22 mouse cellular contexts compared by ENCODE assay signal in genomic region chr6:59039719-59040118, GRCm38 (mm10). TPM values are rescaled to one million over a fixed set of nuclear protein-coding genes. Genes with fewer than 3 reads are reported as not detected.
A peak's percentile ranks its signal among the peaks of the same experiment; 100 is the strongest.
DNase-seq lines count a peak whose midpoint lies in the region; ATAC-seq and TF ChIP-seq lines count a peak whose summit lies in the region.
"Had no signal": no experiment of that assay in that cellular context is flagged by ENCODE, and none has a peak within 500 bp of the region (broad histone marks: within the 10 kb centered on the region; RNA-seq: fewer than 3 reads in every experiment).

No protein-coding gene starts in this region.

- no peak overlapping the region for H3K9ac ChIP-seq in heart, embryonic 12.5 days
- H3K9ac ChIP-seq: forebrain, embryonic 12.5 days; kidney, embryonic 15.5 days; liver, embryonic 15.5 days; midbrain, embryonic 13.5 days; neural tube, embryonic 13.5 days had no signal

- TF ChIP-seq POLR2A in lung, adult 2 months (IDR thresholded peaks at IDR 0.05; ENCODE audit: borderline replicate concordance, extremely low read depth, low read depth, low read length) = no peak
- no peak for TF ChIP-seq POLR2A in brain, embryonic 14.5 days (IDR thresholded peaks at IDR 0.05; ENCODE audit: borderline replicate concordance, extremely low read depth, insufficient read depth, insufficient read length, poor library complexity, severe bottlenecking)

- no peaks in the 10 kb centered on the region for H3K36me3 ChIP-seq in heart, embryonic 12.5 days
- H3K36me3 ChIP-seq: forebrain, embryonic 12.5 days; hindbrain, embryonic 10.5 days; kidney, embryonic 15.5 days; liver, embryonic 15.5 days; midbrain, embryonic 13.5 days; neural tube, embryonic 13.5 days had no signal

- no peaks in the 10 kb centered on the region for H3K4me1 ChIP-seq in heart, embryonic 12.5 days (replicated peaks)
- H3K4me1 ChIP-seq in lung, adult 2 months (ENCODE audit: control insufficient read depth, insufficient read depth, low read length) = peaks cover 3% of the 10 kb centered on the region; the same call in 1 of the 2 replicates
- H3K4me1 ChIP-seq: forebrain, embryonic 12.5 days; hindbrain, embryonic 10.5 days; kidney, embryonic 15.5 days; liver, embryonic 15.5 days; megakaryocyte, embryonic 14.5 days; midbrain, embryonic 13.5 days; neural tube, embryonic 13.5 days had no signal

- no peaks in the 10 kb centered on the region for H3K27me3 ChIP-seq in heart, embryonic 12.5 days (replicated peaks)
- H3K27me3 ChIP-seq: forebrain, embryonic 12.5 days; kidney, embryonic 15.5 days; liver, embryonic 15.5 days; megakaryocyte, embryonic 14.5 days; midbrain, embryonic 13.5 days; neural tube, embryonic 13.5 days had no signal

- no peak for TF ChIP-seq CTCF in lung, adult 2 months (IDR thresholded peaks at IDR 0.05; ENCODE audit: insufficient read depth, low read length)
- no peak for TF ChIP-seq CTCF in brain, embryonic 14.5 days (IDR thresholded peaks at IDR 0.05; ENCODE audit: borderline replicate concordance, extremely low read depth, insufficient read depth, insufficient read length)

- WGBS in heart, embryonic 12.5 days = 82% methylated on average over 1 of the region's 1 CpGs
- WGBS in lung, adult 2 months = 48% methylated on average over 1 of the region's 1 CpGs

- no peaks in the 10 kb centered on the region for H3K9me3 ChIP-seq in heart, embryonic 12.5 days (replicated peaks)
- H3K9me3 ChIP-seq: forebrain, embryonic 12.5 days; hindbrain, embryonic 10.5 days; kidney, embryonic 15.5 days; liver, embryonic 15.5 days; midbrain, embryonic 13.5 days; neural tube, embryonic 13.5 days had no signal

- ATAC-seq in heart, embryonic 12.5 days (ENCODE audit: insufficient number of reproducible peaks, low FRiP score) = no peak
- ATAC-seq: intestine, postnatal 0 days; midbrain, embryonic 13.5 days had no signal

- no peak overlapping the region for H3K27ac ChIP-seq in heart, embryonic 12.5 days (ENCODE audit: poor library complexity, severe bottlenecking)
- H3K27ac ChIP-seq: forebrain, embryonic 12.5 days; hindbrain, embryonic 10.5 days; kidney, embryonic 15.5 days; liver, embryonic 15.5 days; midbrain, embryonic 13.5 days; neural tube, embryonic 13.5 days had no signal

- no peak overlapping the region for H3K4me2 ChIP-seq in heart, embryonic 12.5 days
- H3K4me2 ChIP-seq: forebrain, embryonic 12.5 days; kidney, embryonic 15.5 days; liver, embryonic 15.5 days; midbrain, embryonic 13.5 days; neural tube, embryonic 13.5 days had no signal

- no peak overlapping the region for H3K4me3 ChIP-seq in heart, embryonic 12.5 days
- H3K4me3 ChIP-seq in lung, adult 2 months (replicated peaks; ENCODE audit: extremely low read depth, low read depth, low read length) = no peak overlapping the region
- H3K4me3 ChIP-seq: forebrain, embryonic 12.5 days; hindbrain, embryonic 10.5 days; kidney, embryonic 15.5 days; liver, embryonic 15.5 days; megakaryocyte, embryonic 14.5 days; midbrain, embryonic 13.5 days; neural tube, embryonic 13.5 days had no signal

- DNase-seq in heart, adult 9 months (ENCODE audit: low spot score in 2 of 2) = peak; percentile 12 to 26
- peak; percentile 56 for DNase-seq in lung, postnatal 25 days (ENCODE audit: low spot score)
- DNase-seq in lung, adult 2 months = no peak
- peak; percentile 9 for DNase-seq in brain, embryonic 14.5 days (ENCODE audit: low read depth)
- no peak for DNase-seq in layer of hippocampus, adult 11-12 months (ENCODE audit: low spot score)
- DNase-seq in neural tube, embryonic 10.5 days (ENCODE audit: extremely low spot score, low spot score) = no peak
- DNase-seq: adrenal gland, postnatal 25 days; cerebellum, adult 11 months; cerebellum, adult 9-11 months; kidney, postnatal 36 days; liver; retina, postnatal 1 day; thymus, postnatal 14 days had no signal

RNA-seq across cellular contexts. Expression of gene Fam13a, which starts 15.4 kb away (rescaled TPM):
- polyA plus RNA-seq in heart, embryonic 12.5 days (2016; fragmentation: Nextera tagmentation; extraction: Ambion mirVana) = 6.2 and 6.8 TPM in 2 replicates
- polyA plus RNA-seq in lung, adult 2 months (2012; rRNA removed) = 7.8 and 8.4 TPM in 2 replicates
- 3.8 and 4.8 TPM in 2 replicates for polyA plus RNA-seq in brain, embryonic 14.5 days (2012; rRNA removed)

Comparison
In these comparisons a context has a peak if more than half of its experiments do, and no peak if none do; other contexts are left out.
1. DNase-seq: peak in heart, adult 9 months (2 of 2), lung, postnatal 25 days (single experiment) and brain, embryonic 14.5 days (single experiment); none in lung, adult 2 months (single experiment), layer of hippocampus, adult 11-12 months (single experiment) and neural tube, embryonic 10.5 days (single experiment).